Mouse (Mus musculus) midbrain, embryonic 16.5 days (tissue): ENCODE measurements at regions not wholly inside any gene's neighbourhood (a gene's known extent, or its start where the extent isn't known, plus 50 kb on each side); places are given as distances from the start of the nearest gene placed in this dataset.

Experiments
- ATAC-seq: fragments of 200-750 bp; cut with Nextera tagmentation; 2 replicates; pipeline ENCODE4 v1.8.0; 2017; ENCODE audit warnings: moderate TSS enrichment
- H3K27ac ChIP-seq: fragments of 300-500 bp; sonication (generic); 2 replicates; pipeline ENCODE4 v1.5.1; 2014; ENCODE audit warnings: mild to moderate bottlenecking, low read length, mixed read lengths
- H3K27me3 ChIP-seq: fragments of 300-500 bp; sonication (generic); 2 replicates; pipeline ENCODE4 v1.6.1; 2014; ENCODE audit warnings: low read depth, low read length, mixed read lengths; ENCODE audit not compliant: control insufficient read depth, insufficient read depth
- H3K36me3 ChIP-seq: fragments of 300-500 bp; sonication (generic); 2 replicates; pipeline ENCODE4 v1.6.1; 2014; ENCODE audit warnings: mild to moderate bottlenecking, low read length, moderate library complexity, mixed read lengths; ENCODE audit not compliant: control insufficient read depth, insufficient read depth
- H3K4me1 ChIP-seq: fragments of 300-500 bp; sonication (generic); 2 replicates; pipeline ENCODE4 v1.6.1; 2014; ENCODE audit warnings: mild to moderate bottlenecking, low read length, mixed read lengths; ENCODE audit not compliant: control insufficient read depth, insufficient read depth
- H3K4me2 ChIP-seq: fragments of 300-500 bp; sonication (generic); 2 replicates; pipeline ENCODE4 v1.6.1; 2014; ENCODE audit warnings: mild to moderate bottlenecking, low read length, mixed read lengths
- H3K4me3 ChIP-seq: fragments of 300-500 bp; sonication (generic); 2 replicates; pipeline ENCODE4 v1.5.1; 2014; ENCODE audit warnings: low read depth, mild to moderate bottlenecking, low read length, moderate library complexity, mixed read lengths
- H3K9ac ChIP-seq: fragments of 300-500 bp; sonication (generic); 2 replicates; pipeline ENCODE4 v1.6.1; 2014; ENCODE audit warnings: low read depth, low read length, mixed read lengths
- H3K9me3 ChIP-seq: fragments of 300-500 bp; sonication (generic); replicated peaks from 2 replicates; pipeline ENCODE4 v1.6.1; 2014; ENCODE audit warnings: mild to moderate bottlenecking, low read length, mixed read lengths; ENCODE audit not compliant: control insufficient read depth, poor library complexity, severe bottlenecking
- WGBS: fragments of 180-500 bp; shearing (Covaris S2); extraction: QIAGEN DNeasy Blood & Tissue Kit; methylation state at CpG from one replicate; pipeline ENCODE4 v1.1.7; 2014; 5-methylcytosine and 5-hydroxymethylcytosine counted together

DNA sequence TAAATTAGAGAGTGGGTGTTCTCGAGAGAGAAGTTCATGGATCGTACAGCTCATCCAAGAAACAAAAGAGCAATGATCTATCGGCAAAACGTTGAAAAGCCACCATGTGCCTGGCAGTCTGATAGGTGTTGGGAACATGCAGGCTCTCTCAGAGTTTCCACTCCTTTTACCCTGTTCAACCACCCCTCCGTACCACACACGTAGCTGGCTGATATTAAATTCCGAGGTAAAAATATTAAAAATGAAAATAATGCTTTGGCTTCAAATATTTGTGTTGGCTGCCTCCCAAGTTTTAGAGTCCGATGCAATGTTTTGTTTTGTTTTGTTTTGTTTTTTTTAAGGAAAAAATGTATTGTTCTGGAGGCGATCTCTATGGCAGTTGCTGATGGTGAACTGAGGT is 418.0 kb upstream of the Id4 start:
- Histone ChIP-seq H3K36me3 (no peaks in the 10 kb centered on the region), H3K9me3 (no peaks in the 10 kb centered on the region), H3K27ac (peak overlapping the region; percentile 58), H3K4me3 (no peak overlapping the region), H3K9ac (no peak overlapping the region), H3K27me3 (no peaks in the 10 kb centered on the region), H3K4me2 (no peak overlapping the region), H3K4me1 (peaks cover 13% of the 10 kb centered on the region; the same call in 1 of the 2 replicates)
- 79% methylated on average over 9 of the region's 9 CpGs for WGBS
- no peak for ATAC-seq

DNA sequence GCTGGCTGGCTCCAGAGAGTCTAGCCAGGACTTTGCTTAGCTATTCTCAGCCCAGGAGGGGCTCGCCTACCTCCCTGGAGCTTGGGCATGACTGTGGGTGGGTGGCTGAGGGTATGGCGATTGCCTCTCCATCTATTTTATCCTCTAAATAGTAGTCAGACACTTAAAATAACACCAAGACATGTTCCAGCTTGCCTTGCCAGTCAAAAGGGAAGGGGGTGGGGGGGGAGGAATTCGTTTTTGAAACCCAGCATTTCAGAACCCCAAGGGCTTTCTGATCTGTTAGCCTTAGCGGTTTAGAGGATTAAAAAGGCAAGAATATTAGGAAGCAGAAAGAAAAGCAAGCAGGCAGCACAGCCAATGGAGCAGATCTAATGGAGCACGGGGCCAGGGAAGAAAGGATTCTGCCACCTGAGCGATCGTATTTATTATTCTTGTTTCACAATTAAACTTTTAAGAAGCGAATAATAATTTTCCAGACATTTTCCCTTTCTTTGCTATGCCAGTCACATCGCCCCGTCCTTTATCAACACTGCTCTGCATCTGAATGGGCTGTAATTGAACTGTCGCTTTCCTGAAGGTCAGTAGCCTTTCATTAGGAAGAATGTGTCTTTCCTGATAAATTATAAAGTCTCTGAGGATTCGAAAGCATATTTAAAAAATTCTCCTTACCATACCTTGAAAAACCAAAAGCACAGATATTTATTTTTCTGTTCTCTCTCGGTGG is 417.3 kb upstream of the Id4 start:
- peaks cover 18% of the 10 kb centered on the region for H3K4me1 ChIP-seq
- peak; percentile 76 for ATAC-seq
- 7% methylated on average over 13 of the region's 13 CpGs for WGBS
- no peaks in the 10 kb centered on the region for H3K9me3 ChIP-seq
- H3K4me2 ChIP-seq, result peak overlapping the region; percentile 42
- H3K4me3 ChIP-seq, result peak overlapping the region; percentile 11
- no peaks in the 10 kb centered on the region for H3K27me3 ChIP-seq
- H3K36me3 ChIP-seq, result no peaks in the 10 kb centered on the region
- peak overlapping the region; percentile 58 for H3K27ac ChIP-seq
- 0 out of 2 replicates have a peak overlapping the region, but pooled peaks have one; percentile 16 for H3K9ac ChIP-seq

DNA sequence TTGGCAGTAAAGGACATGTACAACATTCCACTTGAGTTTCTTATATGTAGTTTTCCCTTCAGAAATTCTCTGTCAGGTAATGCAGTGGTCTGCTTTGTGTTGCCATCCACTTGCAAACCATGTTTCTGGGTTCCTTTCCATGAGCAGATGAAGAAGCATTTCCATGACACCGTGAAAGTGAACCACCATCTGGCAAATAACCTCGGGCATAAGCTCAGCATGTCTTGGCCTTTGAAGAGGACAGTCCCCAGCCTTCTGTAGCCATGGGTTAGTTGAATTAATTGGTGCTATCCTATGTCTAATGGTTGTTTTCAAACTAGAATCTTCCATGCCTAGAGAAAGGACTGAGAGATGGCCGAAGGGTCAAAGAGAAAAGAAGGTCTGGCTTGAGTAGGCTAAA is 414.3 kb upstream of the Id4 start:
- ATAC-seq, result no peak
- Histone ChIP-seq H3K27ac (no peak overlapping the region), H3K27me3 (no peaks in the 10 kb centered on the region), H3K4me3 (no peak overlapping the region), H3K9ac (no peak overlapping the region), H3K36me3 (no peaks in the 10 kb centered on the region), H3K4me2 (no peak overlapping the region), H3K9me3 (no peaks in the 10 kb centered on the region), H3K4me1 (peaks cover 19% of the 10 kb centered on the region)
- WGBS, result 89% methylated on average over 3 of the region's 3 CpGs

- Histone ChIP-seq H3K36me3 (no peaks in the 10 kb centered on the region), H3K27ac (peak overlapping the region; percentile 55), H3K9ac (0 out of 2 replicates have a peak overlapping the region, but pooled peaks have one; percentile 39), H3K4me1 (peaks cover 14% of the 10 kb centered on the region), H3K9me3 (no peaks in the 10 kb centered on the region), H3K4me3 (no peak overlapping the region), H3K4me2 (no peak overlapping the region), H3K27me3 (no peaks in the 10 kb centered on the region)
- 43% methylated on average over 11 of the region's 11 CpGs for WGBS
- ATAC-seq, result peak; percentile 78
Observed at GRCm38 (mm10) chr13:47848371-47849188, 412.4 kb upstream of the Id4 start.

GRCm38 (mm10) chr13:47855422-47856108 is 405.5 kb upstream of the Id4 start:
- WGBS, result 3% methylated on average over 22 of the region's 22 CpGs
- Histone ChIP-seq H3K4me3 (no peak overlapping the region), H3K36me3 (no peaks in the 10 kb centered on the region), H3K4me2 (peak overlapping the region; percentile 14), H3K27me3 (no peaks in the 10 kb centered on the region), H3K4me1 (peaks cover 8% of the 10 kb centered on the region), H3K9ac (peak overlapping the region; percentile 8), H3K27ac (peak overlapping the region; percentile 44), H3K9me3 (no peaks in the 10 kb centered on the region)
- no peak; the same call in 1 of the 2 replicates for ATAC-seq

GRCm38 (mm10) chr13:47858946-47859345 is 402.1 kb upstream of the Id4 start:
- no peak for ATAC-seq
- Histone ChIP-seq H3K36me3 (no peaks in the 10 kb centered on the region), H3K4me3 (no peak overlapping the region), H3K4me2 (no peak overlapping the region), H3K27me3 (no peaks in the 10 kb centered on the region), H3K9me3 (no peaks in the 10 kb centered on the region), H3K9ac (no peak overlapping the region), H3K4me1 (peaks cover 8% of the 10 kb centered on the region), H3K27ac (no peak overlapping the region)
- WGBS, result 68% methylated on average over 4 of the region's 4 CpGs

DNA sequence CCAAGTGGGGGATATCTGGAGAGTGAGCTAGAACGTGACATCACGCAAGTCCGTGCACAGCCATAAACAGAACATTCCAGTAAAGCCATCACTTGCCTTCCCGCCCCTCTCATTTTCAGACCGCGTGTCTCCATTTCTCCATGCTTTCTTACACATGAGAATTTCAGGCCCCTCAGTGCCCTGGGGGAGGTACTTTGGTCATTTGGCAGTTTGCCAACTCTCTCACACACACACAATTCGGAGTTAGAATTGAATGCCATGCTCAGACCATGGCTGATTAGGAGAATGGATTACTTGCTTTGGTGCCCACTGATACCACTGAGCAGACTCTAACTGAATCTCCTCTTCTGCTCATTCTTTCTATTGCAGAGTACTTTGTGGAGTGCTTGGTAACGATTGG is 400.7 kb upstream of the Id4 start:
- H3K27ac ChIP-seq, result no peak overlapping the region
- H3K9me3 ChIP-seq, result no peaks in the 10 kb centered on the region
- ATAC-seq, result no peak
- no peak overlapping the region for H3K9ac ChIP-seq
- peaks cover 4% of the 10 kb centered on the region for H3K4me1 ChIP-seq
- H3K27me3 ChIP-seq, result no peaks in the 10 kb centered on the region
- H3K4me2 ChIP-seq, result no peak overlapping the region
- 60% methylated on average over 8 of the region's 8 CpGs for WGBS
- no peaks in the 10 kb centered on the region for H3K36me3 ChIP-seq
- H3K4me3 ChIP-seq, result no peak overlapping the region

DNA sequence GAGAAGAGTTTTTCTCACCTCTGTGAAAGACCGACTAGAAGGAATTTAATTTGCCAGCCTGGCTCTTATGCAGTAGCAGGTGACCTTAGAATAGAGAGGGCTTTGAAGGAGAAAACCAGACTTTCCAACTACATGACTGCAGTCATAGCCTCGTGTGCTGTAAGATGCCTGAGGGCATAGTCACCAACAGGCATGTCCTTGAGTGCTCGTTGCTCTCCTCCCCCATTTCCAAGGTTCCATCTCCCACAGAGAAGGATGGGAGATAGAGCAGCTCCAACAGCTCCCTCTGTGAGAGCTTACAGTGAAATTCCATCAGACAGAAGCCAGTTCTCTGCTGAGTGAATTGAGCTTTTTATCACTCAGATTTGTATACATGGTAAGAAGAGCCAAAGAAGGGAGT is 398.1 kb upstream of the Id4 start:
- Histone ChIP-seq H3K4me1 (no peaks in the 10 kb centered on the region), H3K27me3 (no peaks in the 10 kb centered on the region), H3K36me3 (no peaks in the 10 kb centered on the region; the same call in 1 of the 2 replicates), H3K9me3 (no peaks in the 10 kb centered on the region), H3K4me3 (no peak overlapping the region), H3K9ac (no peak overlapping the region), H3K4me2 (no peak overlapping the region), H3K27ac (no peak overlapping the region)
- 69% methylated on average over 3 of the region's 3 CpGs for WGBS
- ATAC-seq, result no peak
